Mouse (Mus musculus): ENCODE results near the gene Heatr9. TPM values are rescaled to one million over a fixed set of nuclear protein-coding genes. Genes with fewer than 3 reads are reported as not detected.

Heatr9 gene
- polyA plus RNA-seq, 1 experiment, result 0.04 TPM

- no peaks in the 10 kb centered on the region for H3K79me2 ChIP-seq (ENCODE audit: control insufficient read depth, insufficient read depth)
- TF ChIP-seq MYOD1 (IDR thresholded peaks at IDR 0.05; ENCODE audit: control insufficient read depth in 1 of 3, insufficient read length in 2 of 3, low read depth in 2 of 3) (no peak), MAX (IDR thresholded peaks at IDR 0.05; ENCODE audit: low read depth) (no peak), MYOG (IDR thresholded peaks at IDR 0.05; ENCODE audit: control insufficient read depth in 1 of 3, insufficient read depth in 1 of 3, insufficient read length in 2 of 3, low read depth in 2 of 3) (no peak), POLR2A (IDR thresholded peaks at IDR 0.05; ENCODE audit: insufficient read length, low read depth) (no peak), USF1 (IDR thresholded peaks at IDR 0.05; ENCODE audit: low read depth) (no peak), CEBPB (IDR thresholded peaks at IDR 0.05; ENCODE audit: insufficient read depth, poor library complexity, severe bottlenecking) (no peak), SRF (IDR thresholded peaks at IDR 0.05; ENCODE audit: control insufficient read depth, insufficient read length, low read depth) (no peak)
- H3K4me3 ChIP-seq, result no peak overlapping the region
- no peak overlapping the region for H3K4me2 ChIP-seq (ENCODE audit: low read depth)
- no peak overlapping the region for H3ac ChIP-seq (ENCODE audit: control insufficient read depth, insufficient read length)
- no peaks in the 10 kb centered on the region for H3K27me3 ChIP-seq (ENCODE audit: control insufficient read depth, insufficient read depth, insufficient read length)
- no peaks in the 10 kb centered on the region for H3K36me3 ChIP-seq (ENCODE audit: control insufficient read depth, insufficient read depth)
These were observed 45.3 kb upstream of the Heatr9 start for GRCm38 (mm10) chr11:83567311-83567710.

GRCm38 (mm10) chr11:83566617-83567016 lies 44.6 kb upstream of the Heatr9 start:
- Histone ChIP-seq H3K36me3 (ENCODE audit: control insufficient read depth, insufficient read depth) (no peaks in the 10 kb centered on the region), H3ac (ENCODE audit: control insufficient read depth, insufficient read length) (no peak overlapping the region), H3K27me3 (ENCODE audit: control insufficient read depth, insufficient read depth, insufficient read length) (no peaks in the 10 kb centered on the region), H3K4me2 (ENCODE audit: low read depth) (no peak overlapping the region), H3K79me2 (ENCODE audit: control insufficient read depth, insufficient read depth) (no peaks in the 10 kb centered on the region), H3K4me3 (no peak overlapping the region)
- TF ChIP-seq POLR2AphosphoS2 (IDR thresholded peaks at IDR 0.05; ENCODE audit: insufficient read length, low read depth), result no peak
- no peak for TF ChIP-seq TCF12 (IDR thresholded peaks at IDR 0.05; ENCODE audit: insufficient read depth, poor library complexity, severe bottlenecking)
- TF ChIP-seq REST (IDR thresholded peaks at IDR 0.05; ENCODE audit: insufficient read depth, insufficient read length), result no peak
- TF ChIP-seq MYOG (IDR thresholded peaks at IDR 0.05; ENCODE audit: control insufficient read depth in 1 of 3, insufficient read depth in 1 of 3, insufficient read length in 2 of 3, low read depth in 2 of 3), result no peak
- no peak for TF ChIP-seq E2F4 (IDR thresholded peaks at IDR 0.05; ENCODE audit: insufficient read depth)
- TF ChIP-seq MAX (IDR thresholded peaks at IDR 0.05; ENCODE audit: low read depth), result no peak

- TF ChIP-seq MYOD1 (IDR thresholded peaks at IDR 0.05; ENCODE audit: control insufficient read depth in 1 of 3, insufficient read length in 2 of 3, low read depth in 2 of 3), result no peak
- no peak for TF ChIP-seq MAX (IDR thresholded peaks at IDR 0.05; ENCODE audit: low read depth)
- no peak for TF ChIP-seq TCF3 (IDR thresholded peaks at IDR 0.05; ENCODE audit: insufficient read length, low read depth)
- TF ChIP-seq MYOG (IDR thresholded peaks at IDR 0.05; ENCODE audit: control insufficient read depth in 1 of 3, insufficient read depth in 1 of 3, insufficient read length in 2 of 3, low read depth in 2 of 3), result no peak
- no peak for TF ChIP-seq TCF12 (IDR thresholded peaks at IDR 0.05; ENCODE audit: insufficient read depth, poor library complexity, severe bottlenecking)
- no peak for TF ChIP-seq SRF (IDR thresholded peaks at IDR 0.05; ENCODE audit: control insufficient read depth, insufficient read length, low read depth)
- no peak for TF ChIP-seq E2F4 (IDR thresholded peaks at IDR 0.05; ENCODE audit: insufficient read depth)
- TF ChIP-seq USF1 (IDR thresholded peaks at IDR 0.05; ENCODE audit: low read depth), result peak; percentile 86
- H3K4me2 ChIP-seq (ENCODE audit: low read depth), result peak overlapping the region; percentile 42
- H3K79me2 ChIP-seq (ENCODE audit: control insufficient read depth, insufficient read depth), result no peaks in the 10 kb centered on the region
- no peaks in the 10 kb centered on the region for H3K27me3 ChIP-seq (ENCODE audit: control insufficient read depth, insufficient read depth, insufficient read length)
- H3ac ChIP-seq (ENCODE audit: control insufficient read depth, insufficient read length), result no peak overlapping the region
- H3K4me3 ChIP-seq, result no peak overlapping the region
- H3K36me3 ChIP-seq (ENCODE audit: control insufficient read depth, insufficient read depth), result no peaks in the 10 kb centered on the region
These were observed 41.8 kb upstream of the Heatr9 start for GRCm38 (mm10) chr11:83563754-83564153.

- TF ChIP-seq E2F4 (IDR thresholded peaks at IDR 0.05; ENCODE audit: insufficient read depth) (no peak), MYOD1 (IDR thresholded peaks at IDR 0.05; ENCODE audit: control insufficient read depth in 1 of 3, insufficient read length in 2 of 3, low read depth in 2 of 3) (no peak), MYOG (IDR thresholded peaks at IDR 0.05; ENCODE audit: control insufficient read depth in 1 of 3, insufficient read depth in 1 of 3, insufficient read length in 2 of 3, low read depth in 2 of 3) (no peak), REST (IDR thresholded peaks at IDR 0.05; ENCODE audit: insufficient read depth, insufficient read length) (no peak), TCF3 (IDR thresholded peaks at IDR 0.05; ENCODE audit: insufficient read length, low read depth) (no peak), POLR2AphosphoS2 (IDR thresholded peaks at IDR 0.05; ENCODE audit: insufficient read length, low read depth) (no peak), MAX (IDR thresholded peaks at IDR 0.05; ENCODE audit: low read depth) (no peak), USF1 (IDR thresholded peaks at IDR 0.05; ENCODE audit: low read depth) (no peak), CEBPB (IDR thresholded peaks at IDR 0.05; ENCODE audit: insufficient read depth, poor library complexity, severe bottlenecking) (no peak), SRF (IDR thresholded peaks at IDR 0.05; ENCODE audit: control insufficient read depth, insufficient read length, low read depth) (no peak), TCF12 (IDR thresholded peaks at IDR 0.05; ENCODE audit: insufficient read depth, poor library complexity, severe bottlenecking) (no peak), POLR2A (IDR thresholded peaks at IDR 0.05; ENCODE audit: insufficient read length, low read depth) (no peak)
- Histone ChIP-seq H3K4me2 (ENCODE audit: low read depth) (no peak overlapping the region), H3K27me3 (ENCODE audit: control insufficient read depth, insufficient read depth, insufficient read length) (no peaks in the 10 kb centered on the region), H3K4me3 (no peak overlapping the region), H3ac (ENCODE audit: control insufficient read depth, insufficient read length) (no peak overlapping the region), H3K79me2 (ENCODE audit: control insufficient read depth, insufficient read depth) (no peaks in the 10 kb centered on the region), H3K36me3 (ENCODE audit: control insufficient read depth, insufficient read depth) (no peaks in the 10 kb centered on the region)
These were observed 40.4 kb upstream of the Heatr9 start for GRCm38 (mm10) chr11:83562311-83562887.

- no peak overlapping the region for H3K4me2 ChIP-seq (ENCODE audit: low read depth)
- H3K4me3 ChIP-seq, result no peak overlapping the region
- H3K27me3 ChIP-seq (ENCODE audit: control insufficient read depth, insufficient read depth, insufficient read length), result no peaks in the 10 kb centered on the region
- no peaks in the 10 kb centered on the region for H3K36me3 ChIP-seq (ENCODE audit: control insufficient read depth, insufficient read depth)
- TF ChIP-seq TCF3 (IDR thresholded peaks at IDR 0.05; ENCODE audit: insufficient read length, low read depth) (no peak), E2F4 (IDR thresholded peaks at IDR 0.05; ENCODE audit: insufficient read depth) (no peak), MAX (IDR thresholded peaks at IDR 0.05; ENCODE audit: low read depth) (no peak), POLR2A (IDR thresholded peaks at IDR 0.05; ENCODE audit: insufficient read length, low read depth) (no peak), MYOD1 (IDR thresholded peaks at IDR 0.05; ENCODE audit: control insufficient read depth in 1 of 3, insufficient read length in 2 of 3, low read depth in 2 of 3) (no peak)
- H3K79me2 ChIP-seq (ENCODE audit: control insufficient read depth, insufficient read depth), result no peaks in the 10 kb centered on the region
- H3ac ChIP-seq (ENCODE audit: control insufficient read depth, insufficient read length), result no peak overlapping the region
These were observed 38.4 kb upstream of the Heatr9 start for GRCm38 (mm10) chr11:83560405-83560804.
